Mouse (Mus musculus) liver, embryonic 13.5 days (tissue): ENCODE measurements around the gene Cryzl1. TPM values are rescaled to one million over a fixed set of nuclear protein-coding genes. Genes with fewer than 3 reads are reported as not detected.

Experiments used
- ATAC-seq: fragments of 200-750 bp; cut with Nextera tagmentation; 2 replicates; pipeline ENCODE4 v1.8.0; 2017; ENCODE audit warnings: low read depth, mild to moderate bottlenecking, moderate number of reproducible peaks, moderate library complexity
- DNase-seq: peaks from one replicate; pipeline ENCODE4 v3.0.0; 2022
- H3K27ac ChIP-seq: fragments of 300-500 bp; sonication (generic); 2 replicates; pipeline ENCODE4 v1.5.1; 2015; ENCODE audit warnings: moderate library complexity, mild to moderate bottlenecking, inconsistent platforms
- H3K27me3 ChIP-seq: fragments of 300-500 bp; sonication (generic); 2 replicates; pipeline ENCODE4 v1.6.1; 2015; ENCODE audit warnings: mild to moderate bottlenecking, inconsistent platforms
- H3K36me3 ChIP-seq: fragments of 300-500 bp; sonication (generic); 2 replicates; pipeline ENCODE4 v1.6.1; 2015; ENCODE audit warnings: mild to moderate bottlenecking, inconsistent platforms
- H3K4me1 ChIP-seq: fragments of 300-500 bp; sonication (generic); replicated peaks from 2 replicates; pipeline ENCODE4 v1.6.1; 2015; ENCODE audit warnings: inconsistent platforms
- H3K4me2 ChIP-seq: fragments of 300-500 bp; sonication (generic); 2 replicates; pipeline ENCODE4 v1.6.1; 2015; ENCODE audit warnings: inconsistent platforms, mild to moderate bottlenecking, moderate library complexity
- H3K4me3 ChIP-seq: fragments of 300-500 bp; sonication (generic); replicated peaks from 2 replicates; pipeline ENCODE4 v1.5.1; 2015; ENCODE audit warnings: mild to moderate bottlenecking, inconsistent platforms
- H3K9ac ChIP-seq: fragments of 300-500 bp; sonication (generic); 2 replicates; pipeline ENCODE4 v1.6.1; 2015; ENCODE audit warnings: mild to moderate bottlenecking, inconsistent platforms
- H3K9me3 ChIP-seq: fragments of 300-500 bp; sonication (generic); replicated peaks from 2 replicates; pipeline ENCODE4 v1.6.1; 2016; ENCODE audit warnings: inconsistent platforms
- WGBS: fragments of 180-500 bp; shearing (Covaris S2); methylation state at CpG from one replicate; pipeline ENCODE4 v1.1.7; 2015; ENCODE audit not compliant: insufficient replicate concordance; 5-methylcytosine and 5-hydroxymethylcytosine counted together
- polyA plus RNA-seq: library from polyadenylated mRNA; unstranded; fragments of >200 nt; fragmentation: Nextera tagmentation; extraction: Ambion mirVana; gene quantifications from 2 replicates; pipeline ENCODE4 v1.2.1, GENCODE M21; 2015

Cryzl1 gene
- polyA plus RNA-seq, 1 experiment from 2014 or later, result 40.0 TPM

DNA sequence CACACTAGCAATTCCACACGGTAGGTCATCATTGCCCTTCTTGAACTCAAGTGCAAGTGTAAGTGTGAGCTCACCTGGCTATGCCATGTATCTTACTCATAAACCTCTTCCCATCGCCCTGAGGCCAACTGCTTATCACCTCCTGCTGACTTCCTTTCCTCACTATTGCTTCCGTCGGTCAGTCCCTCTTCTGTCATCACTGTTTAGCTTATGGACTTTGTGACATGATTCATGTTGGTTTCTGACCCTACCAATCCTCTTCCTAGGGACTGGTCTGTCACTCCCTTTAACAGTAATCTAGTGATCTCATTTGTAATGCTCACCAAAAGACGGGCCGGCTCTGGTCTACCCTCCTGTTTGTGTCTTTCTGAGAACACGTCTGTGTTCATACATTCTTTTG is 18.5 kb downstream of the Cryzl1 start:
- Histone ChIP-seq H3K4me2 (no peak overlapping the region), H3K9me3 (no peaks in the 10 kb centered on the region), H3K9ac (no peak overlapping the region), H3K4me3 (no peak overlapping the region), H3K4me1 (no peaks in the 10 kb centered on the region), H3K27me3 (no peaks in the 10 kb centered on the region), H3K27ac (no peak overlapping the region; the same call in 1 of the 2 replicates), H3K36me3 (peaks cover 78% of the 10 kb centered on the region)
- DNase-seq (no peak), ATAC-seq (no peak)
- whole genome bisulfite sequencing, result 49% methylated on average over 7 of the region's 7 CpGs

DNA sequence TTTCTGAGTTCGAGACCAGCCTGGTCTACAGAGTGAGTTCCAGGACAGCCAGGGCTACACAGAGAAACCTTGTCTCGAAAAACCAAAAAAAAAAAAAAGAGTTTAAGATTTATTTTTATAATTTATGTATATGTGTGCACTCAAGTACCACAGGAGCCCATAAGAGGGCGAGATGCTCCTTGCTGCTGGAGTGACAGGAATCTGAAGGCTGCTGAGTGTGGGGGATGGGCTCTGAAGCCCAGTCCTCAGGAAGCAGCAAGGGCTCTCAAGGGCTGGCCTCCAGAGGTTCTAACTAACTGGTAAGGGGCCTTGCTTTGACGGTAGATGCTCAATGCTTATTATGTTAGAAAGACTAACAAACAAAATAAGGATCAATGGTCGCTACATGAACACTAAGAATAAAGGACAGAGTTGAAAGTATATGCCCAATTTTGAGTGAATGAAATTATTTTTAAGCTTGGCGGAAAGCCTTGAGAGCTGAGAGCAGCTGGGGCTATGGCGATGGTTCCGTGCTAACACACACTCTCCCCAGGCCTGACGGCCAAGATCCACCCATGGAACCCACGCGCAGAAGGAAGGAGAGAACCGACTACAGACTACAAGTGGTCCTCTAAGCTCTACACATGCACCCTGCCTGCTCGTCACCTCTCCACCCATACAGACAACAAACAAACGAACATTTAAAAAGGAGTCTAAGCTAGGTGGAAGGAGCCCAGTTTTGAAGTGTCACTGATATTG is 24.0 kb downstream of the Cryzl1 start:
- peaks cover 13% of the 10 kb centered on the region; the same call in 1 of the 2 replicates for H3K4me1 ChIP-seq
- H3K27me3 ChIP-seq, result no peaks in the 10 kb centered on the region
- H3K4me2 ChIP-seq, result no peak overlapping the region
- 77% methylated on average over 14 of the region's 14 CpGs for whole genome bisulfite sequencing
- H3K36me3 ChIP-seq, result peaks cover 68% of the 10 kb centered on the region
- H3K9me3 ChIP-seq, result no peaks in the 10 kb centered on the region
- no peak overlapping the region for H3K27ac ChIP-seq
- no peak for DNase-seq
- H3K9ac ChIP-seq, result no peak overlapping the region
- no peak overlapping the region for H3K4me3 ChIP-seq
- ATAC-seq, result no peak

DNA sequence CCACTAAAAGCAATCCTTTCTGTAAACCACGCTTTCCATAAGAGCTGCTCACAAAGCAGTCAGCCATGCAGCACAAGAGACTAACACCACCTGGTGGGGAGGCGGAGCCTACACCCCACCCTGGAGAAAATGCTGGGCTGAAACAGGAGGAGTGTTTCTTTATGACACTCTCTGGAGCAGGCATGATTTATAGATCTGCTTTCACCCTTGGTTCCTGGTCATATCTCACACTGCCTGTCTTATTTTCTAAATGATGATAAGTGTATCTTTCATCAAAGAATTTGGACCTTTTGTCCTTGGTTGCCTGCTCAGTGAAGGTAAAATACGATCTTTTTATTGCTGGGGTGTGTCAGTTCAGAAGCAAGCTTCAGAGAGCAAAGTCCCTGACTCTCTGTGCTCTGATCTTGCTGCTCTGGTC is 26.0 kb downstream of the Cryzl1 start:
- Histone ChIP-seq H3K4me2 (no peak overlapping the region), H3K9ac (no peak overlapping the region)

DNA sequence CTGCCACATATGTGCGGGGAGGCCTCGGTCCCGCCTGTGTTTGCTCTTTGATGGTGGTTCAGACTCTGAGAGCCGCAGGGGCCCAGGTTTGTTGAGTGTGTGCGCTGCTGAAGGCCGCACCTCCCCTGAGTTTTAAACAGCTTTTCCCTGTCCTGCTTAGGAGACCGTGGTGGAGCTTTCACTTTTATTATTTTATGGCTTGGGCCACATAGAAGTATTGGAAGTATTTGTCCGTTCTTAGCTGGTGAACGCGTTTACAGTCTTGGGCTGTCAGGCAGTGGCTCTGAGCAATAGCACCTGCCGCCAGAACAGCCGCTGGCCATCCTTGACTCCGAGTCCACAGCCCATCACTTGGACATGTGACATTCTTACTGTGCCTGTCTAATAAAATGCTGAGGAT is 26.9 kb downstream of the Cryzl1 start:
- no peak overlapping the region for H3K4me3 ChIP-seq
- H3K27ac ChIP-seq, result no peak overlapping the region
- H3K4me2 ChIP-seq, result no peak overlapping the region
- no peak for ATAC-seq
- H3K4me1 ChIP-seq, result peaks cover 13% of the 10 kb centered on the region; the same call in 1 of the 2 replicates
- DNase-seq, result no peak
- peaks cover 67% of the 10 kb centered on the region for H3K36me3 ChIP-seq
- H3K9me3 ChIP-seq, result no peaks in the 10 kb centered on the region
- no peak overlapping the region for H3K9ac ChIP-seq
- 86% methylated on average over 13 of the region's 13 CpGs for WGBS
- no peaks in the 10 kb centered on the region for H3K27me3 ChIP-seq

More for the DNA sequence above, 26.0 kb downstream of the Cryzl1 start:
- ATAC-seq, result no peak
- Histone ChIP-seq H3K4me3 (no peak overlapping the region), H3K9me3 (no peaks in the 10 kb centered on the region), H3K27me3 (no peaks in the 10 kb centered on the region), H3K4me1 (peaks cover 13% of the 10 kb centered on the region; the same call in 1 of the 2 replicates), H3K27ac (no peak overlapping the region), H3K36me3 (peaks cover 69% of the 10 kb centered on the region)
- 68% methylated on average over 3 of the region's 3 CpGs for WGBS
- DNase-seq, result no peak

DNA sequence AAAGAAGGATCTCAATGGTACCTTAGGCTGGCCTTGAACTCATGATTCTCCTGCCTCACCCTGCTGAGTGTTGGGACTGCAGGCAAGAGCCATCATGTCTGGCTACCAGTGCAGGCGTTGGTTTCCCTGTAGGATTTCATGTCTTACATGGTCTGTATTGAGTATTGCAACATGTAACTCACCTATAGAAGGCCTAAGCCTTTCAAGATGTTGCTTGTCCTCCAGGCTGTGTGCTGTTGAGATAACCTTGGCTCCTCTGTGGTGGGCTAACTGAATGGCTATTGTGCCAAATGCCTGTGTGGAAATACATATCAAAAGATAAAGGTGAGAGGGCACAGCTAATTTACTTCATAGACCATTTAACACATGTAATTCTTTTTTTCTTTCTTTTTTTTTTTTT is 29.8 kb downstream of the Cryzl1 start:
- DNase-seq, result no peak
- H3K27me3 ChIP-seq, result no peaks in the 10 kb centered on the region
- no peak overlapping the region for H3K4me2 ChIP-seq
- peaks cover 22% of the 10 kb centered on the region for H3K4me1 ChIP-seq
- H3K9me3 ChIP-seq, result no peaks in the 10 kb centered on the region
- peaks cover 58% of the 10 kb centered on the region for H3K36me3 ChIP-seq
- H3K9ac ChIP-seq, result no peak overlapping the region
- 73% methylated on average over 1 of the region's 1 CpGs for WGBS
- H3K27ac ChIP-seq, result no peak overlapping the region
- no peak overlapping the region for H3K4me3 ChIP-seq
- ATAC-seq, result no peak

DNA sequence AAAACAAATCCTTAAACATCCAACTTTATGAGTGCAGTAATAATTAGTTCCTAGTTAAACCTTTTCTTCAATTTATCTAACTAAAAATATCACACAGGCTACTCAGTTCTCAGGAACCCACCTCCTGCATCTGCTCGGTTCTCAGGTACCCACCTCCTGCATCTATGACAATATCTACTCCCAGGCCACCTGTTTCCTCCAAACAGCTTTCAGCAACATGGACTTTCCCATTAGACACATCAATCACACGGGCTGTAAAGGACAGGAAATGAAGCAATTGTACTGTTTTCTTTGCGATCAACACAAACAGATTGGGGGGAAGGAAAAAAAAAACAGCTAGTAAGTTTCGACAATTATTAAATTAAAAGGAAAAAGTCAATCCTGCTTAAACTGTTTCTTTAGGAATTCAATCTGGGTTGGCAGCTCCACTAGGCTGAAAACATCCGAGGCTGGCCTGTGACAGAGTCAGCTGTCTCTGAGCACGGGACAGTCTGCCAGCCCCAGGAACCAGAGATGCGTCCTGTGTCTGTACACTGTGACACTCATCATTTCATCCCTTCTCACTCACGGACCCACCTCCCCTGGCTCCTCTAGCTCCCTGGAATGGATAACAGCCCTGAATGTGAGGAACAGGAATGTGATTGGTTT is 33.5 kb downstream of the Cryzl1 start:
- Histone ChIP-seq H3K9me3 (no peaks in the 10 kb centered on the region), H3K36me3 (peaks cover 48% of the 10 kb centered on the region), H3K9ac (no peak overlapping the region), H3K27me3 (no peaks in the 10 kb centered on the region), H3K4me1 (peaks cover 19% of the 10 kb centered on the region), H3K4me3 (no peak overlapping the region), H3K27ac (no peak overlapping the region; the same call in 1 of the 2 replicates), H3K4me2 (no peak overlapping the region)
- ATAC-seq, result no peak
- 43% methylated on average over 8 of the region's 8 CpGs for WGBS
- no peak for DNase-seq

DNA sequence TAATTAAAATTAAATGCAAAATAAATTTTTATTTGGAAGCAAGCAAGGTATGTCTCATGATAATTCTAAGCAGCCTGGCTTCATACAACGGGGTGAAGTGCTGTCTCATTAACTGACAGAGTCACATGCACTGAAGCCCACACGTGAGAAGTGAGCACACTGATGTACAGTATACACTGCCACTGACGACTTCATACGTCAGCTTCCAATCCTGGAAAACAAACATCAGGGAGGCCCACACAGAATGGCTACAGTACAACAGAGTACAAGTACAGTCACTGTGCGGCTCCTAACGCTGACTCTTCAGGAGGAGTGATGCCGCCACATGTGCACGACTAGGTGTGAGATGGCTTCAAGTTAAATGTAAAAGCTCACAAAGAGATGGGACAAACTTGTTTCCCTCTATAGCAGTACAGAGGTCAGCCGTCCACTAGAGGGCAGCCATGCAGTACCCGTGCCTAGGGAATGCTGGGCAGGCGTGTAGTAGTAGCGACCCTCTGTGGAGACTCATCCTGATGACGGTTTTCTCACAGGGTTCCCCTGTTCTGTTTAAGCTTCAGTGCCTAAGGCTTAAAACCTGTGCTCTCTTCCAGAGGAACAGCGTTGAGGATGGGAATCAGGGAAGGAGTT is 34.2 kb downstream of the Cryzl1 start:
- H3K4me3 ChIP-seq, result no peak overlapping the region
- H3K4me2 ChIP-seq, result no peak overlapping the region
- no peak overlapping the region for H3K27ac ChIP-seq
- peak; percentile 70 for DNase-seq
- no peaks in the 10 kb centered on the region for H3K9me3 ChIP-seq
- peaks cover 26% of the 10 kb centered on the region for H3K4me1 ChIP-seq
- H3K27me3 ChIP-seq, result no peaks in the 10 kb centered on the region
- H3K36me3 ChIP-seq, result peaks cover 46% of the 10 kb centered on the region
- 28% methylated on average over 14 of the region's 14 CpGs for WGBS
- ATAC-seq, result peak; percentile 81
- H3K9ac ChIP-seq, result no peak overlapping the region

DNA sequence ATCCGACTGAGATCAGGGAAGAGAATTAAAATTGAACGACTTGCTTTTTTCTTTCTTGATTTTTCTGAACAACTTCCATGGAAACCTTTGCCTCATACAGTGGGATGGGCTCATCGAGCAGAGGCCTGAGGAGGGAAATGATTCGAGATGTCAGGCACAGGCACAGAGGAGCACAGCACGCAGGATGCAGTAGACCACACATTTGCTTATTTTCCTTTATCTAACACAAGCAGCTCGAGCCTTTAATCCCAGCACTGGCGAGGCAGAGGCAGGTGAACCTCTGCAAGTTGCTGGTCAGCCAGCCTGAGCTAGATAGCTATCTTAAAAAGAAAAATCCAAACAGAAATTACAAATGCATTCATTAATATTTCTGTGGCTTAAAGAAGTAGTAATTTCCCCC is 39.0 kb downstream of the Cryzl1 start:
- peaks cover 46% of the 10 kb centered on the region for H3K4me1 ChIP-seq
- 14% methylated on average over 7 of the region's 7 CpGs for WGBS
- H3K4me2 ChIP-seq, result peak overlapping the region; percentile 95
- no peaks in the 10 kb centered on the region for H3K27me3 ChIP-seq
- peak overlapping the region; percentile 95 for H3K4me3 ChIP-seq
- DNase-seq (peak; percentile 40), ATAC-seq (peak; percentile 30)
- peak overlapping the region; percentile 99 for H3K9ac ChIP-seq
- no peaks in the 10 kb centered on the region for H3K9me3 ChIP-seq
- H3K36me3 ChIP-seq, result peaks cover 38% of the 10 kb centered on the region
- peak overlapping the region; percentile 75 for H3K27ac ChIP-seq

DNA sequence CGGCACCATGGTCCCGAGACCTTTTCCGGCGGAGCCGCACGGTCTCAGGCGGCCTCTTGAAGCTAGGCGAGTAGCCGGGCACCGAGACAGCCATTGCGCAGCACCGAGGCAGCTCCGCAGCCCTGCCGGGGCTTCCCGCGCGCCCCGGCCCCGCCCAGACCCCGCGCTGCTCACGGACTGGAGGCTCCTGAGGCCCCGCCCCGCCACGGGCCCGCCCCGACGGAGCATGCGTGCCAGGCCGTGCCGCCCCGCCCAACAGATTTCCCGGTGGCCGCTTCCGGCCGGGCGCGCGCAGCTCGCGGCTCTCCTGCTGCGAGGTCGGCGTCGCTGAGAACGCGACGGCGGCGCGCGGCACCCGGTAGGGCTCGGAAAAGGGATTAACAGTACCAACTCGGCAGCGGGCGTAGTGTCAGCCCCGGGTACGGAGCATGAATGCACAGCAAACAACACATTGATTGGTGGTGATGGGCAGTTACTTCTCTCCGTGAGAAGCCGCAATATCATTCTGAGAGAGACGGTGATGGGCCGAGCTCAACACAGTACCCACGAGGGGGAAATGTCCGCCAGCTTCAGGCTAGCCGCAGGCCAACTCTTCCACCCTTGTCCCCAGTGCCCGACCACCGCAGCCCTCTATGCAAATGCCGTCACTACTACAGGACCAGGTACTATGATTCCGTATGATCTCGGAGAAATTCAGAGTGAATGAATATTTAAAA is 40.0 kb downstream of the Cryzl1 start, which contains the start of gene Donson:
TSS of gene Donson (minus strand) at position 152 of the 716 bp plus-strand sequence.
- Histone ChIP-seq H3K9ac (peak within 1 kb of the TSS; percentile 99), H3K4me3 (peak within 1 kb of the TSS; percentile 95), H3K4me1 (peaks cover 45% of the 10 kb centered on the region), H3K27me3 (no peaks in the 10 kb centered on the region), H3K36me3 (peaks cover 48% of the 10 kb centered on the region), H3K9me3 (no peaks in the 10 kb centered on the region), H3K4me2 (peak within 1 kb of the TSS; percentile 95), H3K27ac (peak within 1 kb of the TSS; percentile 92)
- DNase-seq (peak; percentile 90), ATAC-seq (peak; percentile 98)
- under 1% methylated on average over 58 of the region's 71 CpGs for WGBS

DNA sequence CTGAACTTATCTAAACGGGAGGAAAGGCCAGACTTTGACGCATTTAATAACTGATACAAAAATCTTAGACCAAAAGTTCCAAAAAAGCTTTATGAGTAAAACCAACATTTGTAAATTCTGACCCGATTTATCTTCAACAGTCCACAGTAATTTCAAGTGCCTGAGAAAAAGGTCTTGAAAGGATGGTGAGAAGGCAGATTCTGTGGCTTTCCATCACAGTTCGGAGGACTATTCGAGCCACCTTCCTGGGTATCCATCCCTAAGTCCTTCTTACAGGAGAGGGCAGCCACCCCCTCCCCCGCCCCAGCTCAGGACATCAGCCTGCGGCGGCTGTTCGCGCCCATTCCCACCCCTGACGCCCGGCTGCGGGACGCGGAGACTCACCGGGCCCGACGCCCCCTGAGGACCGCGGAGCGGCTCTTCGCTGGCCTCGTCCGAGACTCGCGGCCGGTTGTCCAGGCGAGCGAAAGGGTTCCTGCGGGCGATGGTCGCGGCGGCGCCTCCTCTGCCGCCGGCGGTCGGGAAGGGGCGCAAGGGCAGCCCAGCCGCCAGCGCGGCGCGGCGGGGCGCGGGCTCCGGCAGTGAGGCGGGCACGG is 40.7 kb downstream of the Cryzl1 start:
- Histone ChIP-seq H3K27me3 (no peaks in the 10 kb centered on the region), H3K4me3 (peak overlapping the region; percentile 95), H3K27ac (peak overlapping the region; percentile 89), H3K4me2 (peak overlapping the region; percentile 95), H3K4me1 (peaks cover 45% of the 10 kb centered on the region), H3K36me3 (peaks cover 52% of the 10 kb centered on the region), H3K9me3 (no peaks in the 10 kb centered on the region), H3K9ac (peak overlapping the region; percentile 99)
- WGBS, result 1% methylated on average over 50 of the region's 51 CpGs
- DNase-seq (no peak), ATAC-seq (peak; percentile 43)
